In genomic region chr10:48522258-48522657, GRCm38 (mm10) we compare ENCODE assay signal across 14 mouse cellular contexts.
"Had no signal": no experiment of that assay in that cellular context is flagged by ENCODE, and none has a peak within 500 bp of the region (broad histone marks: within the 10 kb centered on the region; RNA-seq: fewer than 3 reads in every experiment).

No protein-coding gene starts in this region.

- H3K4me3 ChIP-seq: liver, embryonic 13.5 days; midbrain, embryonic 12.5 days; midbrain, embryonic 15.5 days; neural tube, embryonic 12.5 days; neural tube, embryonic 15.5 days; stomach, embryonic 15.5 days had no signal

- H3K27ac ChIP-seq: liver, embryonic 13.5 days; macrophage; midbrain, embryonic 12.5 days; midbrain, embryonic 15.5 days; neural tube, embryonic 12.5 days; neural tube, embryonic 15.5 days; stomach, embryonic 15.5 days had no signal

- DNase-seq: kidney, adult 18-20 months; kidney, adult 9 months; kidney, postnatal 14 days; kidney, postnatal 4 days; liver, embryonic 13.5 days; lung, postnatal 14 days; spleen, adult 18-20 months; thymus, postnatal 25 days had no signal

- H3K9ac ChIP-seq: liver, embryonic 13.5 days; midbrain, embryonic 12.5 days; midbrain, embryonic 15.5 days; neural tube, embryonic 12.5 days; neural tube, embryonic 15.5 days; stomach, embryonic 15.5 days had no signal

- H3K4me2 ChIP-seq: liver, embryonic 13.5 days; midbrain, embryonic 12.5 days; midbrain, embryonic 15.5 days; neural tube, embryonic 12.5 days; neural tube, embryonic 15.5 days; stomach, embryonic 15.5 days had no signal

- ATAC-seq: midbrain, embryonic 15.5 days had no signal

- H3K4me1 ChIP-seq: liver, embryonic 13.5 days; midbrain, embryonic 12.5 days; midbrain, embryonic 15.5 days; neural tube, embryonic 12.5 days; neural tube, embryonic 15.5 days; stomach, embryonic 15.5 days had no signal

- H3K9me3 ChIP-seq: liver, embryonic 13.5 days; midbrain, embryonic 12.5 days; midbrain, embryonic 15.5 days; neural tube, embryonic 12.5 days; neural tube, embryonic 15.5 days; stomach, embryonic 15.5 days had no signal

- H3K36me3 ChIP-seq: liver, embryonic 13.5 days; midbrain, embryonic 12.5 days; midbrain, embryonic 15.5 days; neural tube, embryonic 12.5 days; neural tube, embryonic 15.5 days; stomach, embryonic 15.5 days had no signal

- H3K27me3 ChIP-seq: liver, embryonic 13.5 days; midbrain, embryonic 12.5 days; midbrain, embryonic 15.5 days; neural tube, embryonic 12.5 days; neural tube, embryonic 15.5 days; stomach, embryonic 15.5 days had no signal
